Mouse (Mus musculus) frontal cortex, postnatal 25 days (tissue): ENCODE data around the gene Rsph14.

ENCODE experiments used
- DNase-seq, 2 experiments: peaks; one replicate each; pipeline ENCODE4 v3.0.0; 2022; ENCODE audit warnings: low spot score in 2 of 2

Rsph14 gene

GRCm38 (mm10) chr10:74933548-74934190 lies 98.7 kb downstream of the Rsph14 start:
- no peak for DNase-seq

GRCm38 (mm10) chr10:74932487-74932886 lies 99.9 kb downstream of the Rsph14 start:
- DNase-seq: peak in 1 of 2 experiments; percentile 2

GRCm38 (mm10) chr10:74931631-74932030 lies 100.8 kb downstream of the Rsph14 start:
- peak in 1 of 2 experiments; percentile 2 for DNase-seq

GRCm38 (mm10) chr10:74930541-74930940 lies 101.8 kb downstream of the Rsph14 start:
- DNase-seq: no peak

- no peak for DNase-seq
These were observed 102.8 kb downstream of the Rsph14 start for GRCm38 (mm10) chr10:74929578-74929977.

- no peak for DNase-seq
These were observed 104.1 kb downstream of the Rsph14 start for GRCm38 (mm10) chr10:74928276-74928675.

GRCm38 (mm10) chr10:74925324-74925723 lies 107.1 kb downstream of the Rsph14 start:
- peak; percentile 52 to 66 for DNase-seq

GRCm38 (mm10) chr10:74924274-74924673 lies 108.1 kb downstream of the Rsph14 start:
- no peak for DNase-seq

GRCm38 (mm10) chr10:74922763-74923162 lies 109.6 kb downstream of the Rsph14 start:
- DNase-seq: peak in 1 of 2 experiments; percentile 46

GRCm38 (mm10) chr10:74921614-74922013 lies 110.8 kb downstream of the Rsph14 start:
- DNase-seq: no peak

GRCm38 (mm10) chr10:74920853-74921567 lies 111.4 kb downstream of the Rsph14 start:
- peak; percentile 38 to 47 for DNase-seq

GRCm38 (mm10) chr10:74919277-74919676 lies 113.1 kb downstream of the Rsph14 start:
- DNase-seq: no peak

GRCm38 (mm10) chr10:74908431-74908830 lies 124.0 kb downstream of the Rsph14 start:
- DNase-seq: no peak
